8 mouse cellular contexts compared by ENCODE assay signal in genomic region chr19:46587823-46588508, GRCm38 (mm10). TPM values are rescaled to one million over a fixed set of nuclear protein-coding genes. Genes with fewer than 3 reads are reported as not detected.
DNase-seq lines count a peak whose midpoint lies in the region; ATAC-seq and TF ChIP-seq lines count a peak whose summit lies in the region.

No protein-coding gene starts in this region.

- H3K4me3 ChIP-seq in gastrocnemius, adult 2 months = no peak overlapping the region
- no peak overlapping the region for H3K4me3 ChIP-seq in intestine, embryonic 14.5 days (ENCODE audit: low read depth, low read length)
- H3K4me3 ChIP-seq in midbrain, embryonic 11.5 days (ENCODE audit: low read depth, low read length) = no peak overlapping the region

- H3K4me2 ChIP-seq in intestine, embryonic 14.5 days (ENCODE audit: low read length) = no peak overlapping the region
- no peak overlapping the region for H3K4me2 ChIP-seq in midbrain, embryonic 11.5 days

- peak; percentile 88 to 91 for DNase-seq in cerebellum, postnatal 36 days
- peak; percentile 90 for DNase-seq in gastrocnemius, adult 2 months
- peak; percentile 94 for DNase-seq in intestine, embryonic 14.5 days (ENCODE audit: low spot score)
- peak; percentile 79 to 84 for DNase-seq in left cerebral cortex, postnatal 36 days (ENCODE audit: low spot score in 2 of 2)
- DNase-seq in midbrain, embryonic 11.5 days (ENCODE audit: low spot score, missing footprints) = peak; percentile 99
- peak; percentile 95 for DNase-seq in right cerebral cortex, postnatal 4 days
- DNase-seq in urinary bladder, postnatal 4 days (ENCODE audit: low spot score in 2 of 2) = peak; percentile 66 to 89

- H3K27ac ChIP-seq in gastrocnemius, adult 2 months = no peak overlapping the region
- no peak overlapping the region for H3K27ac ChIP-seq in intestine, embryonic 14.5 days (ENCODE audit: low read depth)
- no peak overlapping the region for H3K27ac ChIP-seq in midbrain, embryonic 11.5 days (ENCODE audit: low read depth, low read length)

- peak; percentile 57 for ATAC-seq in activated CD4-positive, CD25-positive, alpha-beta regulatory T cell, adult 4 months
- ATAC-seq in intestine, embryonic 14.5 days (replicated peaks; ENCODE audit: low FRiP score, low TSS enrichment, low read depth) = peak; percentile 73
- peak; percentile 69 for ATAC-seq in midbrain, embryonic 11.5 days (ENCODE audit: low FRiP score)

- no peaks in the 10 kb centered on the region for H3K4me1 ChIP-seq in intestine, embryonic 14.5 days (replicated peaks; ENCODE audit: control insufficient read depth, insufficient read depth, low read length)
- H3K4me1 ChIP-seq in midbrain, embryonic 11.5 days (ENCODE audit: control insufficient read depth, insufficient read depth, low read length) = no peaks in the 10 kb centered on the region

- H3K27me3 ChIP-seq in intestine, embryonic 14.5 days (replicated peaks; ENCODE audit: control insufficient read depth, insufficient read depth, low read length) = no peaks in the 10 kb centered on the region
- H3K27me3 ChIP-seq in midbrain, embryonic 11.5 days (ENCODE audit: control insufficient read depth, insufficient read depth, low read length) = no peaks in the 10 kb centered on the region

- H3K9me3 ChIP-seq in intestine, embryonic 14.5 days (ENCODE audit: control insufficient read depth, low read length) = no peaks in the 10 kb centered on the region
- H3K9me3 ChIP-seq in midbrain, embryonic 11.5 days (ENCODE audit: control insufficient read depth, low read length) = no peaks in the 10 kb centered on the region

- no peak overlapping the region for H3K9ac ChIP-seq in intestine, embryonic 14.5 days (ENCODE audit: low read length)
- H3K9ac ChIP-seq in midbrain, embryonic 11.5 days (ENCODE audit: low read length) = no peak overlapping the region

- WGBS in intestine, embryonic 14.5 days = 58% methylated on average over 13 of the region's 13 CpGs
- WGBS in midbrain, embryonic 11.5 days = 61% methylated on average over 13 of the region's 13 CpGs

- peaks cover 34% of the 10 kb centered on the region for H3K36me3 ChIP-seq in intestine, embryonic 14.5 days (ENCODE audit: control insufficient read depth, insufficient read depth, low read length)
- no peaks in the 10 kb centered on the region; the same call in 1 of the 2 replicates for H3K36me3 ChIP-seq in midbrain, embryonic 11.5 days (ENCODE audit: control insufficient read depth, insufficient read depth, low read length)

- intact Hi-C loops in gastrocnemius, adult 2 months (cut with DNase I) = loop anchor here (1.0 to 10.0 kb wide), 2 partner anchors 152 to 277 kb away; no protein-coding TSS in a partner anchor
- intact Hi-C loops in left cerebral cortex, postnatal 36 days (cut with DNase I) = loop anchor here (2.0 to 5.0 kb wide), 3 partner anchors 59 to 153 kb away; no protein-coding TSS in a partner anchor

- TF ChIP-seq CTCF in gastrocnemius, adult 2 months (IDR thresholded peaks at IDR 0.05) = peak; percentile 99

RNA-seq across cellular contexts. Expression of gene Wbp1l, which starts 10.9 kb away (rescaled TPM):
- 10 to 100 TPM; 19.7 to 20.0 TPM for polyA plus RNA-seq in activated CD4-positive, CD25-positive, alpha-beta regulatory T cell, adult 4 months (2017; shearing (Covaris generic))
- total RNA-seq in gastrocnemius, adult 2 months (2021) = 100 to 1,000 TPM in 1 of 2 experiments, 10 to 100 TPM in 1; 65.4 to 101 TPM
- polyA plus RNA-seq in intestine, embryonic 14.5 days (2014; fragmentation: Nextera tagmentation; extraction: Ambion mirVana) = 39.6 and 40.2 TPM in 2 replicates
- total RNA-seq in left cerebral cortex, postnatal 36 days (2021) = 10 to 100 TPM; 34.2 to 38.3 TPM
- 29.0 and 30.3 TPM in 2 replicates for polyA plus RNA-seq in midbrain, embryonic 11.5 days (2014; fragmentation: Nextera tagmentation; extraction: Ambion mirVana)

RNA-seq across cellular contexts. Expression of gene Sfxn2, which starts 14.8 kb away (rescaled TPM):
- 1 to 10 TPM; 4.3 to 6.9 TPM for polyA plus RNA-seq in activated CD4-positive, CD25-positive, alpha-beta regulatory T cell, adult 4 months (2017; shearing (Covaris generic))
- 1 to 10 TPM; 3.2 to 3.7 TPM for total RNA-seq in gastrocnemius, adult 2 months (2021)
- 18.2 and 19.2 TPM in 2 replicates for polyA plus RNA-seq in intestine, embryonic 14.5 days (2014; fragmentation: Nextera tagmentation; extraction: Ambion mirVana)
- total RNA-seq in left cerebral cortex, postnatal 36 days (2021) = 1 to 10 TPM; 4.3 to 7.1 TPM
- 12.1 and 12.7 TPM in 2 replicates for polyA plus RNA-seq in midbrain, embryonic 11.5 days (2014; fragmentation: Nextera tagmentation; extraction: Ambion mirVana)

RNA-seq across cellular contexts. Expression of gene Arl3, which starts 15.0 kb away (rescaled TPM):
- 10 to 100 TPM; 22.1 to 24.5 TPM for polyA plus RNA-seq in activated CD4-positive, CD25-positive, alpha-beta regulatory T cell, adult 4 months (2017; shearing (Covaris generic))
- 10 to 100 TPM; 64.0 to 67.7 TPM for total RNA-seq in gastrocnemius, adult 2 months (2021)
- 64.3 and 73.9 TPM in 2 replicates for polyA plus RNA-seq in intestine, embryonic 14.5 days (2014; fragmentation: Nextera tagmentation; extraction: Ambion mirVana)
- total RNA-seq in left cerebral cortex, postnatal 36 days (2021) = 100 to 1,000 TPM; 112 to 120 TPM
- polyA plus RNA-seq in midbrain, embryonic 11.5 days (2014; fragmentation: Nextera tagmentation; extraction: Ambion mirVana) = 155 and 160 TPM in 2 replicates
